Mouse (Mus musculus) thymus, postnatal 4 days (tissue): ENCODE data around the gene Pde1b.

ENCODE experiments used
- DNase-seq: peaks from one replicate; pipeline ENCODE4 v3.0.0; 2021

Pde1b gene

DNA sequence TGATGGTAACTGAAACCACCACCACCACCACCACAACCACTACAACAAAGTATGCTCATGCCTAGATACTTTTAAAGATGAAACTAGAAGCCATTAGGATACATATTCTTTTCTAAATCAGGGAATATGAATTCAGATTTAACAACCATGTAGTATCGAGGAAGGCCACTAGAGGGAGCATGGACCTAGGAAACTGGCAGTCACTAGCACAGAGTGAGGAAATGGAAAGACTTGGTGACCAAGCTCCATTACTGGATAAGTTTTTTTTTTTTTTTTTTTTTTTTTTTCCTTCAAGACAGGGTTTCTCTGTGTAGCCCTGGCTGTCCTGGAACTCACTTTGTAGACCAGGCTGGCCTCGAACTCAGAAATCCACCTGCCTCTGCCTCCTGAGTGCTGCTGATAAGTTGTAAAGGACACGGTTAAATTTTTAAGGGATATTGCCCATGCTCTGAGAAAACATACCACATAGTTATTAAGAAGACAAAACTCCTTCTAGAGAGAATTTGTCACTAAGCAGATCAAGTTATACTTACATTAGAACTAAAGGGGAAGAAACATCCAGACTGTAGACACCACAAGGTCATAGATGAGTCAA is 49.4 kb downstream of the Pde1b start:
- DNase-seq = peak; percentile 41

DNA sequence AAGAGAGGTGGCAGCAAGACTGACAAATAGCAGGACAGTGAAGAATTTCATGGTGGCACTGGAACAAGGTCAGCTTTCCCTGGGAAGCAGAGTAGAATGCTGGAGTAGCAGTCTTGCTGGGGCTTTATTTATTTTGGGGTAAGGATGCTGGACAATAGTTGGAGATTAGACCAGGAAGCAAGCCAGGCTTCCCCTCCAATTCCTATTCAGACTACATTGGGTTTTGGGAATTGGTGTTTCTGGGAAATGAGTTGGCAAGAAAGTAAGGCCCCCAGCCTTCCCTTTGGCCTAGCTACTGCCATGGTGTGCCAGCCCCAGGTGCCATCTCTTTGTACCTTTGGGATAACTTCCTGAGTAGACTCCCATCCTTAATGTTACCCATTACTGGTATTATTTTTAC is 62.1 kb downstream of the Pde1b start, which contains the start of gene Glycam1:
Glycam1 (minus strand) TSS at position 101 of the 400 bp plus-strand sequence.
- DNase-seq = no peak
